Mouse (Mus musculus) kidney, postnatal 0 days (tissue): Measurements from ENCODE around the gene Mmaa. TPM values are rescaled to one million over a fixed set of nuclear protein-coding genes. Genes with fewer than 3 reads are reported as not detected.

Source experiments
- ATAC-seq: fragments of 200-750 bp; cut with Nextera tagmentation; replicated peaks from 2 replicates; pipeline ENCODE4 v1.8.0; 2017; ENCODE audit warnings: low read depth, moderate number of reproducible peaks, moderate TSS enrichment, moderate library complexity; ENCODE audit not compliant: low FRiP score
- DNase-seq: peaks from one replicate; pipeline ENCODE4 v3.0.0-alpha.2; 2016; ENCODE audit warnings: low spot score
- H3K27ac ChIP-seq: fragments of 300-500 bp; sonication (generic); 2 replicates; pipeline ENCODE4 v1.5.1; 2014; ENCODE audit warnings: mild to moderate bottlenecking
- H3K27me3 ChIP-seq: fragments of 300-500 bp; sonication (generic); 2 replicates; pipeline ENCODE4 v1.6.1; 2014; ENCODE audit warnings: low read length, mixed read lengths; ENCODE audit not compliant: insufficient read depth
- H3K36me3 ChIP-seq: fragments of 300-500 bp; sonication (generic); 2 replicates; pipeline ENCODE4 v1.6.1; 2014; ENCODE audit warnings: low read length, mixed read lengths; ENCODE audit not compliant: insufficient read depth
- H3K4me1 ChIP-seq: fragments of 300-500 bp; sonication (generic); replicated peaks from 2 replicates; pipeline ENCODE4 v1.6.1; 2014; ENCODE audit warnings: antibody characterized with exemption, low read length, mixed read lengths; ENCODE audit not compliant: insufficient read depth
- H3K4me2 ChIP-seq: fragments of 300-500 bp; sonication (generic); 2 replicates; pipeline ENCODE4 v1.6.1; 2014; ENCODE audit warnings: mild to moderate bottlenecking, low read length, moderate library complexity, mixed read lengths
- H3K4me3 ChIP-seq: fragments of 300-500 bp; sonication (generic); replicated peaks from 2 replicates; pipeline ENCODE4 v1.5.1; 2014; ENCODE audit warnings: low read depth, low read length
- H3K9ac ChIP-seq: fragments of 300-500 bp; sonication (generic); 2 replicates; pipeline ENCODE4 v1.6.1; 2014; ENCODE audit warnings: low read depth, low read length
- H3K9me3 ChIP-seq: fragments of 300-500 bp; sonication (generic); replicated peaks from 2 replicates; pipeline ENCODE4 v1.6.1; 2016; ENCODE audit warnings: low read length, inconsistent platforms, mixed read lengths
- CTCF ChIP-seq: IDR thresholded peaks from 2 replicates; pipeline ENCODE4 v1.5.1; 2016; ENCODE audit warnings: antibody characterized with exemption, low read depth, mild to moderate bottlenecking, moderate library complexity
- WGBS: fragments of 180-500 bp; shearing (Covaris S2); extraction: QIAGEN DNeasy Blood & Tissue Kit; methylation state at CpG from one replicate; pipeline ENCODE4 v1.1.7; 2014; 5-methylcytosine and 5-hydroxymethylcytosine counted together
- polyA plus RNA-seq: library from polyadenylated mRNA; unstranded; fragments of >200 nt; fragmentation: Nextera tagmentation; extraction: Ambion mirVana; gene quantifications from 2 replicates; pipeline ENCODE4 v1.2.1, GENCODE M21; 2015

The Mmaa gene
- polyA plus RNA-seq, 1 experiment from 2014 or later, result 15.0 TPM

DNA sequence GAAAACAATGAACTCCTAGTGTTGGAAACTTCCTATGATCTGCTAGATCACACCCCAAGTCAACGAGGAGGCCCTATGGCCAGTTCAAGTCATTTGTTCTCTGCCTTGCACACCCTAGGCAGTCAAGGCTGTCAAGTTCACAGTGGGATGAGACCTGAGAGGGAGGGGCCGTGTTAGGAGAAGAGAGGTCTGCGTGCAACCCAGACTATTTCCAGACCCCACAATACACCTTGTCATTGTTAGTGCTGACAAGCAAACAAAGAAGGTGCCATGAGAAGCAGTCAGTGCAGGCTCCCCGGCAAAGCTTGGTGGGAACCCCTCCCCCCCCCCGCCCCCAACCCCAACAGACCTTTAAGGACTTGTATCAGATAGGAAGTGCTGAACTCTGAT lies 72.0 kb downstream of the Mmaa start:
- WGBS, result 57% methylated on average over 5 of the region's 5 CpGs
- ATAC-seq, result no peak
- no peaks in the 10 kb centered on the region; the same call in 1 of the 2 replicates for H3K4me1 ChIP-seq
- H3K9me3 ChIP-seq, result no peaks in the 10 kb centered on the region
- H3K4me2 ChIP-seq, result no peak overlapping the region
- H3K36me3 ChIP-seq, result no peaks in the 10 kb centered on the region
- TF ChIP-seq CTCF, result no peak
- H3K27ac ChIP-seq, result no peak overlapping the region
- H3K4me3 ChIP-seq, result no peak overlapping the region
- DNase-seq, result no peak
- H3K27me3 ChIP-seq, result no peaks in the 10 kb centered on the region
- H3K9ac ChIP-seq, result no peak overlapping the region

DNA sequence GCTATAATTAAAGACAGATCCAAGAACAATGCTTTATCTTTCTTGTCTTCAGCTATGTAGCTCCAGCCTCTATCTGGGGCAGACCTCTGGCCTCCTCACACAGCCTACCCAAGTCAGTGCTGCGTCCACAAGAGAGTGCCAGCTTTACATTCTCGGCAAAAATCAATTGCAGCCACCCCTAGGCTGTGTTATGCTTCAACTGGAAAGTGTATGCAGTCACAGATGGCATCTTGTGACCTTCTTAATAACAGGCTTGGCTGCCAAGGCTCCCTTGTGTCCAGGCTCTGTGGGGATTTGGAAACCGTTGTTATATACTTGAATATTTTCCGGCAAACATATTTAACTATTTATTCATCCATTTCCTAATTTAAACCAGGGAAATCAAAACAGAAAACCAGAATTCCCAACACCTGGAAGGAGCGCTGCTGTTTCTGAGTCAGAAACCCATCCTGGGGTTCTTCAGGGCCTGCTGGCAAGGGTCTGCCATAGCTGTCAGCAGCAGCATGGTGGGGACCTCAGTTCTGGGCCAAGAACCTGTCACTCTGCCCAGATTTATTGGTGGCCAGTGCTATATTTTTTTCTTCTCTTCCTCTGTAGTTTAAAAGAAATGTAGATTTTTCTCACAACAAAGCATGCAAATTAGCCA lies 72.5 kb downstream of the Mmaa start:
- 51% methylated on average over 5 of the region's 5 CpGs for WGBS

More for the DNA sequence above, 72.5 kb downstream of the Mmaa start:
- no peak for TF ChIP-seq CTCF
- no peaks in the 10 kb centered on the region for H3K27me3 ChIP-seq
- no peak overlapping the region for H3K4me3 ChIP-seq
- no peak for ATAC-seq
- H3K4me1 ChIP-seq, result no peaks in the 10 kb centered on the region; the same call in 1 of the 2 replicates
- no peaks in the 10 kb centered on the region for H3K36me3 ChIP-seq
- no peak overlapping the region for H3K27ac ChIP-seq
- H3K9ac ChIP-seq, result no peak overlapping the region
- H3K4me2 ChIP-seq, result no peak overlapping the region
- no peaks in the 10 kb centered on the region for H3K9me3 ChIP-seq
- DNase-seq, result no peak

Other genes starting within 250 kb of the Mmaa start
- gene 1700011L22Rik, start 46.4 kb downstream of the Mmaa start, polyA plus RNA-seq, result not detected in 2 replicates
- gene Smad1, start 104.6 kb upstream of the Mmaa start, polyA plus RNA-seq, result 34.3 and 36.6 TPM in 2 replicates